In genomic region chr4:130174335-130175031, GRCm38 (mm10) we compare ENCODE assay signal across 9 mouse cellular contexts. TPM values are rescaled to one million over a fixed set of nuclear protein-coding genes. Genes with fewer than 3 reads are reported as not detected.
DNase-seq lines count a peak whose midpoint lies in the region; ATAC-seq and TF ChIP-seq lines count a peak whose summit lies in the region.
"Had no signal": no experiment of that assay in that cellular context is flagged by ENCODE, and none has a peak within 500 bp of the region (broad histone marks: within the 10 kb centered on the region; RNA-seq: fewer than 3 reads in every experiment).

No protein-coding gene starts in this region.

- H3K4me1 ChIP-seq in G1E (ENCODE audit: insufficient read depth, low read depth, low read length) = peaks cover 18% of the 10 kb centered on the region
- peaks cover 34% of the 10 kb centered on the region for H3K4me1 ChIP-seq in brown adipose tissue, adult 24 weeks (ENCODE audit: control insufficient read depth, insufficient read depth, insufficient read length, low read length)
- peaks cover 53% of the 10 kb centered on the region for H3K4me1 ChIP-seq in liver, embryonic 15.5 days (replicated peaks)
- peaks cover 8% of the 10 kb centered on the region for H3K4me1 ChIP-seq in neural tube, embryonic 14.5 days (ENCODE audit: control insufficient read depth, insufficient read depth, low read length)

- H3K36me3 ChIP-seq in G1E (replicated peaks) = no peaks in the 10 kb centered on the region
- H3K36me3 ChIP-seq in liver, embryonic 15.5 days (replicated peaks) = peaks cover 14% of the 10 kb centered on the region
- no peaks in the 10 kb centered on the region for H3K36me3 ChIP-seq in neural tube, embryonic 14.5 days (ENCODE audit: control insufficient read depth, insufficient read depth, low read length)

- peak overlapping the region; percentile 71 for H3K4me2 ChIP-seq in liver, embryonic 15.5 days
- H3K4me2 ChIP-seq in neural tube, embryonic 14.5 days (ENCODE audit: low read depth, low read length) = peak overlapping the region; percentile 27; the same call in 1 of the 2 replicates

- no peak for TF ChIP-seq CTCF in G1E (IDR thresholded peaks at IDR 0.05; ENCODE audit: low read depth, low read length)

- peak; percentile 69 for DNase-seq in G1E (ENCODE audit: low spot score)
- DNase-seq in gastrocnemius, postnatal 10 days = peak; percentile 38
- DNase-seq in induced T-regulatory cell, adult 2 months (ENCODE audit: low read depth) = peak; percentile 53
- no peak for DNase-seq in left cerebral cortex, adult 8-10 months (ENCODE audit: low spot score in 2 of 2)

- 5% methylated on average over 25 of the region's 25 CpGs for WGBS in liver, embryonic 15.5 days (ENCODE audit: insufficient replicate concordance)
- 4% methylated on average over 25 of the region's 25 CpGs for WGBS in neural tube, embryonic 14.5 days

- H3K9me3 ChIP-seq in G1E (replicated peaks) = no peaks in the 10 kb centered on the region
- no peaks in the 10 kb centered on the region for H3K9me3 ChIP-seq in liver, embryonic 15.5 days (replicated peaks)
- H3K9me3 ChIP-seq in neural tube, embryonic 14.5 days (ENCODE audit: control insufficient read depth, low read length) = no peaks in the 10 kb centered on the region

- peak overlapping the region; percentile 98 for H3K27ac ChIP-seq in brown adipose tissue, adult 24 weeks (replicated peaks; ENCODE audit: low read depth, low read length)
- H3K27ac ChIP-seq in liver, embryonic 15.5 days (replicated peaks) = peak overlapping the region; percentile 80
- H3K27ac ChIP-seq in neural tube, embryonic 14.5 days (ENCODE audit: low read depth, low read length) = no peak overlapping the region

- no peak for ATAC-seq in G1E (ENCODE audit: extremely low read depth, insufficient number of reproducible peaks, low FRiP score, poor library complexity, severe bottlenecking)
- peak; percentile 82 for ATAC-seq in liver, embryonic 15.5 days (ENCODE audit: insufficient read depth)
- no peak; the same call in 1 of the 2 replicates for ATAC-seq in neural tube, embryonic 14.5 days (ENCODE audit: low read depth)
- no peak for ATAC-seq in monocyte, adult 5-6 weeks (replicated peaks; ENCODE audit: insufficient number of reproducible peaks, low FRiP score, low TSS enrichment, poor library complexity, severe bottlenecking)

- peaks cover 27% of the 10 kb centered on the region; the same call in 1 of the 2 replicates for H3K27me3 ChIP-seq in G1E (ENCODE audit: insufficient read depth, low read length)
- H3K27me3 ChIP-seq in liver, embryonic 15.5 days = peaks cover 64% of the 10 kb centered on the region
- H3K27me3 ChIP-seq in neural tube, embryonic 14.5 days (ENCODE audit: control insufficient read depth, insufficient read depth, low read length) = peaks cover 6% of the 10 kb centered on the region; the same call in 1 of the 2 replicates

- peak overlapping the region; percentile 18; the same call in 1 of the 2 replicates for H3K4me3 ChIP-seq in G1E (ENCODE audit: low read depth, low read length)
- H3K4me3 ChIP-seq in brown adipose tissue, adult 24 weeks (ENCODE audit: insufficient read depth, low read depth, low read length) = peak overlapping the region; percentile 66
- peak overlapping the region; percentile 64 for H3K4me3 ChIP-seq in liver, embryonic 15.5 days (replicated peaks)
- H3K4me3 ChIP-seq in neural tube, embryonic 14.5 days (ENCODE audit: low read depth, low read length) = no peak overlapping the region; the same call in 1 of the 2 replicates

- H3K9ac ChIP-seq in liver, embryonic 15.5 days = peak overlapping the region; percentile 64
- H3K9ac ChIP-seq in neural tube, embryonic 14.5 days (replicated peaks; ENCODE audit: low read depth, low read length) = no peak overlapping the region

RNA-seq across cellular contexts. Expression of gene Tinagl1, which starts 0.4 kb away (rescaled TPM):
- 3.2 TPM in 1 of 2 replicates, not detected in the other for total RNA-seq in G1E (2014; fragmentation: Nextera tagmentation)
- 0.06 and 0.38 TPM in 2 replicates for total RNA-seq in G1E (2017)
- 0.08 and 0.13 TPM in 2 replicates for polyA plus RNA-seq in G1E (2012)
- 30.1 and 32.4 TPM in 2 replicates for polyA plus RNA-seq in brown adipose tissue, adult 24 weeks (2012; ENCODE audit: insufficient read depth, insufficient read length, missing spikeins)
- total RNA-seq in gastrocnemius, postnatal 10 days (2021) = 10 to 100 TPM; 27.7 to 33.1 TPM
- 41.1 and 47.6 TPM in 2 replicates for polyA plus RNA-seq in liver, embryonic 15.5 days (2015; fragmentation: Nextera tagmentation; extraction: Ambion mirVana)
- 0.79 and 4.7 TPM in 2 replicates for polyA plus RNA-seq in neural tube, embryonic 14.5 days (2014; fragmentation: Nextera tagmentation; extraction: Ambion mirVana)
- total RNA-seq in left cerebral cortex, adult 8-10 months (2022) = 10 to 100 TPM in 1 of 4 experiments, 1 to 10 TPM in 3; 7.7 to 10.5 (median 9.0) TPM
- total RNA-seq in monocyte, adult 5-6 weeks (2017) = not detected in 3 replicates

RNA-seq across cellular contexts. Expression of gene Hcrtr1, which starts 35.3 kb away (rescaled TPM):
- total RNA-seq in G1E (2014; fragmentation: Nextera tagmentation) (not detected in 2 replicates), G1E (2017) (not detected in 2 replicates)
- polyA plus RNA-seq in G1E (2012) = not detected in 2 replicates
- not detected in 2 replicates for polyA plus RNA-seq in brown adipose tissue, adult 24 weeks (2012; ENCODE audit: insufficient read depth, insufficient read length, missing spikeins)
- total RNA-seq in gastrocnemius, postnatal 10 days (2021) = not detected
- not detected in 2 replicates for polyA plus RNA-seq in liver, embryonic 15.5 days (2015; fragmentation: Nextera tagmentation; extraction: Ambion mirVana)
- 1.2 and 1.8 TPM in 2 replicates for polyA plus RNA-seq in neural tube, embryonic 14.5 days (2014; fragmentation: Nextera tagmentation; extraction: Ambion mirVana)
- total RNA-seq in left cerebral cortex, adult 8-10 months (2022) = 1 to 10 TPM; 1.4 to 2.0 (median 1.9) TPM
- not detected in 3 replicates for total RNA-seq in monocyte, adult 5-6 weeks (2017)
- total RNA-seq: gastrocnemius, postnatal 4 days had no signal

RNA-seq across cellular contexts. Expression of gene Gm853, which starts 47.7 kb away (rescaled TPM):
- total RNA-seq in G1E (2014; fragmentation: Nextera tagmentation) (not detected in 2 replicates), G1E (2017) (0.05 TPM in 1 of 2 replicates, not detected in the other)
- polyA plus RNA-seq in G1E (2012) = not detected in 2 replicates
- not detected in 2 replicates for polyA plus RNA-seq in brown adipose tissue, adult 24 weeks (2012; ENCODE audit: insufficient read depth, insufficient read length, missing spikeins)
- not detected for total RNA-seq in gastrocnemius, postnatal 10 days (2021)
- polyA plus RNA-seq in liver, embryonic 15.5 days (2015; fragmentation: Nextera tagmentation; extraction: Ambion mirVana) = not detected in 2 replicates
- polyA plus RNA-seq in neural tube, embryonic 14.5 days (2014; fragmentation: Nextera tagmentation; extraction: Ambion mirVana) = not detected in 2 replicates
- total RNA-seq in left cerebral cortex, adult 8-10 months (2022) = not detected
- not detected in 3 replicates for total RNA-seq in monocyte, adult 5-6 weeks (2017)
- total RNA-seq: gastrocnemius, postnatal 4 days had no signal

Comparison
In these comparisons a context has a peak if more than half of its experiments do, and no peak if none do; other contexts are left out.
1. DNase-seq: peak in G1E (single experiment), gastrocnemius, postnatal 10 days (single experiment) and induced T-regulatory cell, adult 2 months (single experiment); none in left cerebral cortex, adult 8-10 months (0 of 2).